Mouse (Mus musculus): Measurements from ENCODE around the gene Lig3.
A peak's percentile ranks its signal among the peaks of the same experiment; 100 is the strongest.
"Not testable (repeated sequence)": the region's sequence is repeated elsewhere in the genome, so short reads cannot be mapped to it uniquely, and the experiment has no call there.

Gene Lig3

DNA sequence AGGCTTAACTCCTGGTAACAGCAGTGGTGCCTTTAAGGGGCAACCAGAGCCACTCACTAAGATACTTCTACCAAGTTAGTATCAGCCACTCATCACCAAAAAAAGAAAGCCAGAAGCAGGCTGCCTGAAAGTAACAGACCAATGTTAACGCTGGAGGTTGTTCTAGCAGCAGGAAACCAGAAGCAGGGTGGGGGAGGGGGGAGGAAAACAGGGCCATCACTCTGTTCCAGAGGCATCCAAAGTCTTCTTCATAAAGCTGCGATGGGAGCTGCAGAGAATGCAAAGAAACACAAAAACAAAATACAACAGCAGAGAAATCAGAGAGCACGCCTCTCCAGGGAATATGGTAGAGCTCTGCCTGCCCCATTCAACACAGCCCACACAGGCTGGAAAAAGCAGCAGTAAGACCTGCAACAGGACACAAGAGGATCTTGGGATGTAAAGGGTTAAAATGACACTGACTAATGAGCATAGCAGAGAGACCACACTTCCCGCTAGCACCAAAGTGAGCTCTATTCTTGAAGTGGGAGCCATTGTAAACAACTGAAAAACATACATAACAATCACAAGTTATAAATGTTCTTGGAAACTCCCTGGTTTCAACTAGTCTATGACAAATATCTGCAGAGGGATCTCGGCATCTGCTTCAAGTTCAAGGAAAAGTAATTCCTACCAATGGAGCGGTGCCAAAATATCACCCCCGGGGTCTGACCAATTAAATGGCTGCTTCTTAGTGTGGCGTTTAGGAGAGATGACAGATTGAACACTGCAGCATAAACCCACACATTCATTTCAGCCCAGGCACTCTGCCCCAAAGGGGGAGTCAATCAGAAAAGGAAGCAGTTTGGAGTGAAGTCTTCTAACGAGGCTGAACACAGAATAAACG is 50.3 kb downstream of the Lig3 start:
- DNase-seq (ENCODE audit: low read depth, low spot score) = no peak

DNA sequence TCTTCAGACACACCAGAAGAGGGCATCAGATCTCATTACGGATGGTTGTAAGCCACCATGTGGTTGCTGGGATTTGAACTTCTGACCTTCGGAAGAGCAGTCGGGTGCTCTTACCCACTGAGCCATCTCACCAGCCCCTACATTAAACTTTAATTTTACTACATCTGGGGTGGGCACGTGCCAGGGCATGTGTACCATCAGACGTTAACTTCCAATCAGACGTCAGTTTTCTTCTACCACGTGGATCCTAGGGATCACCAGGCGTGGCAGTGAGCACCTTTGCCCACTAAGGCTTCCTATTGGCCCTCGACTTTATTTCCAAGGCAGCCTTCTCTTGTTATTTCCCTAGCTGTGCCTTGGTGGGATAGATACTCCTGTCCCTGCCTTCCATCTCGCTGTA is 51.5 kb downstream of the Lig3 start:
- DNase-seq (ENCODE audit: low read depth, low spot score) = not testable (repeated sequence)

DNA sequence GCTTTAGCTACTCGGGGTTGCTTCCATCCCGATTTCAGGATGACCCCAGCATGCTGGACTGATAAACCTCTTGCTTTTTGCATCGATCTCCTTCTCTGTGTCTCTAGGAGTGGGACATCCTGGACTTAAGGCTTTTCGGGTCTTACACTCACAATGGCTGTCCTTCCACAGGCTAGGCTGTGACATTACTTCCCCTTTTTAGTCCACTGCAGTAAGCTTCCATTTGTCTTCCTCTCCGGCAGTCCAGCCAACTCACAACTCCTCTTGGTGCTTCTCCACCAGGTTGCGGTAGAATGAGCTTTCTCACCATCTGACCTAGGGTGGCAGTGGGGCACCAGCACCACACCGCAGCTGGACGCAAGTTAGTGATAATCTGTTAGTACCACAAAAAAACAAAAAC is 53.0 kb downstream of the Lig3 start:
- DNase-seq (ENCODE audit: low read depth, low spot score) = no peak

DNA sequence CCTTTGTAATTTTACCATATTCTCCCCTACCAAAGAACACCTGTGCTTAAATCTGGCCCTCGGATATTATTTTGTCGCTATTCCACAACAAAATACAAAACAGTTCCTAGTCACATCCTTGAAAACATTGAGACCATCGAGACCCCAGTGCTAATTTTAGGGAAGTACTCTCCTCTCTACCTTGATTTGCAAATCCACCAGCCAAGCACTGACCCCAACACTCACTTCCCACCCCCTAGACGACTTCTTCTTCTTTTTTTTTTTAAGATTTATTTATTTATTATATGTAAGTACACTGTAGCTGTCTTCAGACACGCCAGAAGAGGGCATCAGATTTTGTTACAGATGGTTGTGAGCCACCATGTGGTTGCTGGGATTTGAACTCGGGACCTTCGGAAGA is 53.5 kb downstream of the Lig3 start:
- DNase-seq (ENCODE audit: low read depth, low spot score) = not testable (repeated sequence)

DNA sequence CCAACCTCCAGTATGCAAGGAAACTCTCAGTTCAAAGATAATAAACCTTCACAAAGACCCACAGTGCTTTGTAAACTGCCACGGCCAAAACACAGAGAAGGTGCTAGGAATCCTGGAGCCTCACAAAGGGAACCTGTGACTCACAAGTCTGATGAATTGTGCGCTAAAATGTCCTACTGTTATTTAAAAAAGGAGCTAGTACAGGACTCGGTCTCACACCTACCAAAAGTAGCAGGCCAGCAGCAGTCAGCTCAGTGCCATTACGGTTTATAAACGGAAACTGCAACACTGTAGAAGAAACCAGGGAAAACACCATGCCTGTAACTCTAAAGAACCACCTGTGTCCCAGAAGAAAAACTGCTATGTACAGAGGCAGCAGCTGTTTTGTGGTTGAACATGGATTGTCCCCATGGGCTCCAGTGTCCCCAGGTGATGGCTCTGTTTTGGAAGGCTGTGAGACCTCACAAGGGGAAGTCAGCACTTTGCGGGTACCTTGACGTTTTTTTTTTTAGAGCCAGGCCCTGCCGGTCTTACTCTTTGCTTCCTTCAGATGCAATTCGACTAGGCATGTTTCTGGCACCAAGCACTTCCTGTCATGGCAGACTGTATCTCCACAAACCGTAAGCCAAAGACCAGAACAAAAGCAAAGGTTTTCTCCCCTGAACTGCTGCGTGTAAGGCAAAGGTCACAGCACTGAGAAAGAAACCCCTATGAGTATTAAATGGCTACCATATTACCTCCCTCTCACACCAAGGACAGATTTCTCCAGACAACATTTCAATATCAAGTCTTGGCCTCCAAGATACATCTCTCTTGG is 54.9 kb downstream of the Lig3 start:
- DNase-seq (ENCODE audit: low read depth, low spot score) = no peak

DNA sequence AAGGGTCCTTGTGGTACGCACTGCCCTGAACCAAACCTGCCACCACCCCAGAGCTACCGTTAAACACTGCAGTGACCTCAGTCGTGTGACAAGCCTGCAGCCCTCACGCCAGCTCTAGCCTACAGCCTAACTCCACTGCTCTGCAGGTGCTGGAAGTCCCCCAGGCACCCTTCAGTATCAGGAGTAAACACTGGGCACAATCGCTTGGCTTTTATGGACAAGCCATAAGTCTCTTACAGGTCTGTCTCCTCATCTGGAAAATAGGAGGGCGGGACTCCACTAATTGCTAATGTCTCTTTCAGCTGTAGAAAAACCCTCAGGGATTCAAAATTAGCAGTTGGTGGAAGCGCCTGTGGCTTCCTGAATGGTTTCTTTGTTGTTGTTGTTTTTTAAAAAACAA is 56.3 kb downstream of the Lig3 start:
- DNase-seq (ENCODE audit: low read depth, low spot score) = no peak

DNA sequence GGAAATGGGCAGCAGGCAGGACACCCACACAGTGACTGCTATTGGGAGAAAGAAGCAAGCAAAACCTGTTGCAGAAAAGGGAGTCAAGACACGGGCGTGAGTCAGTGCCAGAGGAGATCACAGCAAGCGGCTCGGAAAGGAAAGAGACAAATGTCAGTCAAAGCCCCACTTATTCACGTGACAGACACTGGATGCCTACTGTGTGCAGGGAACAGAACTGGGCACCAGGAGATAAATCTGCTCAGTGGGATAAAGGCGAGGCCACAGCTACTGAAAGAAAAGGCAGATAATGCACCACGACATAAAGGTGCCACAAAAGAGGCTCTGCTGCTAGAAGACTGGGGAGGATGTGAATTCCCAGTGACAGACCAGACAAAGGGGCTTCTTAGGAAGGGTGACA is 56.9 kb downstream of the Lig3 start:
- no peak for DNase-seq (ENCODE audit: low read depth, low spot score)

DNA sequence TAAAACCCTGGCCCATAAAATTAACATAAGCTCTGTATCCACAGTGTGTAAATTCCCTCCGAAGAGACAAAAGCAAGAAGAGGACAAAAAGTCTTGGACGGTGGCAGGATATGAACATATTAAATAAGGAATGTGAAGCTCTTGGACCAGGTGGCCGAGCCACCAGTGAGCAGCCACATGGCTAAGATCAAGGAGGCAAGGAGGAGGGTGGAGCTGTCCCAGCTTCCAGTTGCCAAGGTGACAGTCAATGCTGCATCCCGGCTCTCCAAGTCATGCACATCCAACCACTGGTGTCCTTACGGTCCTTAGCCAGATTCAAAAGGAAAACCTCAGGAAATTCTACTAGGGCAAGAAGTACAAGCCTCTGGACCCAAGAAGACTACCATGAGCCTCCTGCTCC is 57.6 kb downstream of the Lig3 start:
- DNase-seq (ENCODE audit: low read depth, low spot score) = no peak

DNA sequence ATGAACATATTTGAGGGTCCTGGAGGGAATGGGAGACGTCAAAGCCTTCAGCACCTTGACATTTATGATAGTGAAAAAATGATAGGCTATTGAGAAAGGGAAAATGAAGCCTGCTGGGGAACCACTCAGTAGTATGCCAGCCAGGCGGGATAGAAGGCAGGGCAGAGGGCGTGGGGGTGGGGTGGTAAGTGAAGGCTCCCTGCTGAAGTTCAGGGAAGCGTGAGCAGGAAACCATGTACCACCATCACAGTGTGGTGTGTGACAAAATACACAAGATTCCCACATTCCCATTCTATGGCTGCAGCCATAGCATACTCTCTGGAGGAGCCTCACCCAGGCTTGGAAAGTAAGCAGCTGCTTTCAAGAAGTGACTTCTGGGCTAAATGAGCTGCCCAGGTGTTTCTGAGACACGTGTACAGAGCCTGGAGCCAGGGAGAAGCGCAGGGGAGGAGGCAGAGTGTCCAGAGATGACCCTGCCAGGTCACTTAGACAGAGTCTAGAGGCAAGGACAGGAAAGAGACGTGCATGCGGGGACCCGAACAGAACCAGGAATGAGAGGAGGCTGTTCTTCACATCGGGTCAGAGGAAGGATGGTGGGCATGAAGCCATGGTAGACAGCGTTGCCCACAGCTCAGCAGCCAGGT is 64.0 kb downstream of the Lig3 start:
- DNase-seq (ENCODE audit: low read depth, low spot score) = peak; percentile 51

DNA sequence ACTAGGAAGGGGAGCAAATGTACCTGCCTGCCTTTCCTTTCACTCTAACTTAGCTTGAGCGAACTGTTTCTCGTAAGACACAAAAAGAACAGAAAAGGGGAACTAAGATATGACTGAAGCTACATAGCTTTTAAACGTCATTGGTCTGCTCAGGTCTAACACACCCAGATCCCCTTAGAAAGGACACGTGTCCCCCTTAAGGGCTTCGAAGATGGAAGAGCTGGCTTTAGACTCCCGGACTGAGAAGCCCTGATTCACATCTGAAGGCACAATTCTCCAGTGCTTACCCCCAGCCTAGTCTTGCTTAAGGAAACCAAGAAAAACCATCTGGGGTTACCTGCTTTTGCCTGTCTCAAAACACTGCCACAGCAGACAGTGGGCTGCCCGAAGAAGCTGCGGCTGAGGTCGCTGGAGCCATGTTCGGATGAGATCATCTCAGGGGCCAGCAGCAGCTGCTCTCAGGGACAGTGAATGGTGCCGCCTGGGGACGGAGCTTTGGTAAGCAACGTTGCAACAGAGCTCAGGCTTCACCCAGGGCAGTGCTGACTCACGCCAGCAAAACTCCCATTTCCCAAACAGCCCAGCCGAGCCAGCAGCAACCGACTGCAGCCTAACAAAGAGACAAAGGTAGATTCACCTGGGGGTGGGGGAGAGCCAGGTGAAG is 64.6 kb downstream of the Lig3 start:
- peak; percentile 84 for DNase-seq (ENCODE audit: low read depth, low spot score)

DNA sequence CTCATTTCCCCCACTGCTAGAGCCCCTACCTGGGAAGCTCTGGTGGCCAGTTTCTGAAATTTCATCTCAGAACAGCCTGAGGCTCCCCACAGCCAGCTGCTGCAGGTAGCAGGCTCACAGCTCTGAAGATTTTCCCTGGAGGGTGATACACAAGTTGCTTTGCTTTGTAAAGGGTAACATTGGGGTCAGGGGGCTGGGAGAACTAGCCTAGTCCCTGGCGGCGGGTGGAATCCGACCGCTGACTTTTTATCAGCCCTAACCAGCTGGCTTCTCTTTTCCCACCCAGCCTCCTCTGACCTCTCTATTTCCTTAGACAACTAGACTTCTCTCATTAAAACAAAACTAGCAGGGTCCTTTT is 65.2 kb downstream of the Lig3 start:
- no peak for DNase-seq (ENCODE audit: low read depth, low spot score)

DNA sequence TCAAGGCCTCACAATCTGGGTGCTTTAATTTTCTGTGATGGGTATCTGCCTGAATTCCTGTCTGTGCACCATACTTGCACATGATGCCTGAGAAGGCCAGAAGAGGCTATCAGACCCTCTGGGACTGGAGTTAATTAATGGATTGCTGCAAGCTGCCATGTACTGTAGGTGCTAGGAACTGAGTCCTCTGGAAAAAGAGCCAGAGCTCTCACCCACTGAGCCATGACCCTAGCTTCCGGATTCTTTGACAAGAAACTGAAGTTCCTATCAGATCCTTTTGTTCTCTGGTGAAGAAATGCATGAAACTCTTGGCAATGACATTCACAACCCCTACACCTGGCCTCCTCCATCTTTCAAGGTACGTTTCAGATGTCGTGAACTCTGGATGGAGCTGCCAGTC is 66.0 kb downstream of the Lig3 start:
- DNase-seq (ENCODE audit: low read depth, low spot score) = no peak

DNA sequence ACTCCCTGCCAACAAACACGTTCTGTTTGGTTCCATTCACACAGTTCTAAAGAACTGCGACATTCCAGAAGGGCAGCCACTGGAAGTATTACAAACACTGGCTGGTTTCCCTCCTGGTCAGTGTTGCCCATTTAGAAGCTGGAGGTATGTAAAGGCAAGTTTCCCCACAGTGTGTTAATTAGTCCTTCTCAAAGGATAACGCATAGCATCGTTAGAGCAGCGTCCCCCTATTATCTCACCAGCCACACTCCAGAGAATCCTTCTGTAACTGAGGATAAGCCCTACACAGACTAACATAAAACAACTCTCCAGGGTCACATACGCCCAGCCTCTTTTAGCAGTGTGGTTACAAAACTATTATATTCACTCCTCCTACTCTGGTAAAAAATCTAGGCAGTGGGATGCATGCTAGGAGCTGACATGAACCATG is 66.7 kb downstream of the Lig3 start:
- DNase-seq (ENCODE audit: low read depth, low spot score) = no peak

DNA sequence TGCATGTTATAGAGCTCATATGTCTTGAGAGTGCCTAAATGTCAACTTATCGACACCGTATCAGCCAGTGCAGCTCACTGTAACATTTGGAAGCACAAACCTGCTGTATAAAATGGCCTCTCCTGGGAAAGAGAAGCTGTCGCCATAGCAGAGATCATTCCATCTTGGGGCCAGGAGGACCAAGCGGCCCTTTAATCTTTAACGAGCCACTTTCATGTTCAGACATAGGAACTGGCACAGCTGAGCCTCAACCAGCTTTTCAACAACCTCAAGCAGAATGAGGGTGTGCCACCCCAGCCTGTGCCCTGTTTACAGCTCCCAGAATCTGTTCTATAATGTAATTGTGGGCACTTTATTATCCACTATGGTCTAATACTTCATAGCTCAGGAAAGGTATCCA is 69.4 kb downstream of the Lig3 start:
- no peak for DNase-seq (ENCODE audit: low read depth, low spot score)

DNA sequence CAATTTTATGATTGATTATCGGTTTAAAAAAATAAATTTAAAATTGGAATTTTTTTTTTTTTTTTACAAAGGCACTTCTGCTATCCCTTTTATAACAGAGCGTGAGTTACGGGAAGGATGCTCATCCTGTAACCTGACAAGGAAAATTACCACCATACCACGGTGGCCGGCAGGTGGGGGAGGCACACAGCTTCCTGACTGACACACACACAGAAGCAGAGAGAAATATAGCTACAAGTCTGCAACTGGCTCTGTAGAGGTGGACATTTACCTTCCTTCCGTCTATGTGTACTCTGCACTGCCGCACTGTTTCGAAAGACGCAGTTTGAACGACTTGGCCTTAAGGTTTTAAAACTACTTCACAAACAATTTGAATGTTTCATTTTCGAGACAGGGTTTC is 71.2 kb downstream of the Lig3 start:
- DNase-seq (ENCODE audit: low read depth, low spot score) = no peak

DNA sequence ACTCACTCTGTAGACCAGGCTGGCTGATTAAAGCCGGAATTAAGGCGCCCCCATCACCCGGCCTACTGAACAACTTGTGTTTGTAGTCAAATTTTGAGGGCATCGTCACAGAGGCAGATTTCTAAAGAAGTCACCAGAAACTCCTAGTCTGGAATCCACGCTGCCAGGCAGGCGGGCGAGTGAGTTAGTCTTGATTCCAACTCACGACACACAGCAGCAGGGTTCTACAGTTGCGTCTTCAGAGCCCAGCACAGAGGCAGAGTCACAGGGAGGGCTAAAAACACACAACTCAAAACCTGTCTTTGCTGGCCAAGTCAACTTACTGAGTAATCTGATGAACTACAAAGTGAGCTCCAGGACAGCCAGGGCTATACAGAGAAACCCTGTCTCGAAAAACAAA is 71.6 kb downstream of the Lig3 start:
- no peak for DNase-seq (ENCODE audit: low read depth, low spot score)

DNA sequence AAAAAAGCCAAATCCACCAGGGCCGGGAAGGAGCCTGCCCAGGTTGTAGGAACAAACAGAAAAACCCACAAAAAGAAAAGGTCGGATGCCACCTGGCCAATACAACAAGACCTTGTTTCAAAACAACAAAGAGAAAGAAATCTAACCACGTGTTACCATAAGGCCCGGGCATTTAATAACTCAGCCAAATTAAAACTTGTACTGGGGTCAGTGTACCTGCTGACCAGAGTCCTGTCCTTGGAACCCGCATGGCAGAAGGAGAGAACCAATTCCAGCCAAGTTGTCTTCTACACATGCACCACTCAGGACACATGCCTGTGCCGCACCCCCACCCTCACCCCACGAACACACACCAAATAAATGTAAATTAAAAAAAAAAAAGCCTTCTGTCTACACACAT is 72.0 kb downstream of the Lig3 start:
- DNase-seq (ENCODE audit: low read depth, low spot score) = no peak

Data from skeletal muscle tissue, adult 2 months (tissue).